ENCODE assay signal across 14 mouse cellular contexts in genomic region chr3:38423966-38424365, GRCm38 (mm10).
"Had no signal": no experiment of that assay in that cellular context is flagged by ENCODE, and none has a peak within 500 bp of the region (broad histone marks: within the 10 kb centered on the region; RNA-seq: fewer than 3 reads in every experiment).

No protein-coding gene starts in this region.

- H3K36me3 ChIP-seq: limb, embryonic 13.5 days; liver, embryonic 15.5 days; midbrain, embryonic 12.5 days had no signal

- H3K9ac ChIP-seq: limb, embryonic 13.5 days; liver, embryonic 15.5 days; midbrain, embryonic 12.5 days had no signal

- H3K9me3 ChIP-seq: limb, embryonic 13.5 days; liver, embryonic 15.5 days; midbrain, embryonic 12.5 days had no signal

- ATAC-seq: intestine, postnatal 0 days; midbrain, embryonic 16.5 days had no signal

- H3K27ac ChIP-seq: layer of hippocampus, adult 2 months; limb, embryonic 13.5 days; liver, embryonic 15.5 days; midbrain, embryonic 12.5 days; stomach, postnatal 0 days had no signal

- H3K27me3 ChIP-seq: limb, embryonic 13.5 days; liver, embryonic 15.5 days; midbrain, embryonic 12.5 days had no signal

- DNase-seq: kidney, adult 9 months; kidney, postnatal 10 days; kidney, postnatal 4 days; left cerebral cortex, postnatal 4 days; right cerebral cortex, adult 18-20 months; right cerebral cortex, postnatal 25 days; thymus, postnatal 4 days had no signal

- H3K4me1 ChIP-seq: limb, embryonic 13.5 days; liver, embryonic 15.5 days; midbrain, embryonic 12.5 days had no signal

- H3K4me2 ChIP-seq: limb, embryonic 13.5 days; liver, embryonic 15.5 days; midbrain, embryonic 12.5 days had no signal

- H3K4me3 ChIP-seq: layer of hippocampus, adult 2 months; limb, embryonic 13.5 days; liver, embryonic 15.5 days; midbrain, embryonic 12.5 days had no signal
